Mouse (Mus musculus) adrenal gland, adult 18-20 months (tissue): ENCODE results near the gene Gzmk. TPM values are rescaled to one million over a fixed set of nuclear protein-coding genes. Genes with fewer than 3 reads are reported as not detected.

ENCODE experiments used
- total RNA-seq, 2 experiments: library from RNA; stranded (reverse); gene quantifications; 1 replicate in 1 of 2; 2 replicates in 1 of 2; pipeline ENCODE4 v1.2.3; 2021

The Gzmk gene
- total RNA-seq, 2 experiments from 2014 or later: 0.58 TPM; not detected in 1

Other genes starting within 250 kb of the Gzmk start
- under 1 TPM; 0.42 to 0.89 TPM for gene Ccno, start 238.1 kb downstream of the Gzmk start, total RNA-seq
- gene Mcidas, start 232.1 kb downstream of the Gzmk start, total RNA-seq: not detected
- gene Cdc20b, start 190.8 kb downstream of the Gzmk start, total RNA-seq: not detected
- 10 to 100 TPM; 80.7 to 85.7 TPM for gene Gpx8, start 179.5 kb downstream of the Gzmk start, total RNA-seq
- 1 to 10 TPM; 1.1 to 1.4 TPM for gene Gzma, start 124.9 kb downstream of the Gzmk start, total RNA-seq
- gene Esm1, start 16.2 kb downstream of the Gzmk start, total RNA-seq: 10 to 100 TPM in 1 of 2 experiments, 1 to 10 TPM in 1; 6.1 to 16.7 TPM
- gene BC067074, start 67.3 kb upstream of the Gzmk start, total RNA-seq: 1 to 10 TPM in 1 of 2 experiments, under 1 TPM in 1; 0.76 to 1.2 TPM